Mouse (Mus musculus) kidney, postnatal 4 days (tissue): ENCODE results near the gene Mas1.
"Not testable (repeated sequence)": the region's sequence is repeated elsewhere in the genome, so short reads cannot be mapped to it uniquely, and the experiment has no call there.

ENCODE experiments used
- DNase-seq, 2 experiments: peaks; one replicate each; pipeline ENCODE4 v3.0.0; 2021; ENCODE audit warnings: mixed read lengths in 2 of 2

Mas1 gene

GRCm38 (mm10) chr17:12868043-12868442 lies at the start of gene Mas1:
Gene Mas1, minus strand, starts transcription at chr17:12868143.
- no peak for DNase-seq

- DNase-seq: peak in 1 of 2 experiments; percentile 78
Observed at GRCm38 (mm10) chr17:12916588-12917380, 48.8 kb upstream of the Mas1 start.

GRCm38 (mm10) chr17:12915881-12916583 lies 48.1 kb upstream of the Mas1 start, which contains the start of gene Mrpl18:
Gene Mrpl18, minus strand, starts transcription at chr17:12916345.
- peak; percentile 99 for DNase-seq

GRCm38 (mm10) chr17:12915488-12915880 lies 47.5 kb upstream of the Mas1 start, which contains the start of gene Tcp1:
Gene Tcp1, plus strand, starts transcription at chr17:12915701.
- peak in 1 of 2 experiments; percentile 43 for DNase-seq

GRCm38 (mm10) chr17:12910391-12910790 lies 42.4 kb upstream of the Mas1 start:
- DNase-seq: no peak

GRCm38 (mm10) chr17:12909361-12910280 lies 41.7 kb upstream of the Mas1 start, which contains the start of gene Pnldc1:
Gene Pnldc1, minus strand, starts transcription at chr17:12910230.
- peak; percentile 13 to 25 for DNase-seq

- no peak for DNase-seq
Observed at GRCm38 (mm10) chr17:12906436-12906835, 38.5 kb upstream of the Mas1 start.

GRCm38 (mm10) chr17:12905810-12906209 lies 37.9 kb upstream of the Mas1 start:
- DNase-seq: no peak

GRCm38 (mm10) chr17:12904349-12904748 lies 36.4 kb upstream of the Mas1 start:
- no peak for DNase-seq

- peak in 1 of 2 experiments; percentile 13 for DNase-seq
Observed at GRCm38 (mm10) chr17:12903372-12904333, 35.7 kb upstream of the Mas1 start.

GRCm38 (mm10) chr17:12902291-12902690 lies 34.3 kb upstream of the Mas1 start:
- DNase-seq: no peak

- not testable (repeated sequence) for DNase-seq
Observed at GRCm38 (mm10) chr17:12898607-12899006, 30.7 kb upstream of the Mas1 start.

- no peak for DNase-seq
Observed at GRCm38 (mm10) chr17:12897674-12898073, 29.7 kb upstream of the Mas1 start.

- DNase-seq: no peak
Observed at GRCm38 (mm10) chr17:12892033-12892432, 24.1 kb upstream of the Mas1 start.

GRCm38 (mm10) chr17:12891054-12891453 lies 23.1 kb upstream of the Mas1 start:
- DNase-seq: no peak

GRCm38 (mm10) chr17:12887021-12887775 lies 19.3 kb upstream of the Mas1 start:
- peak; percentile 18 to 33 for DNase-seq

GRCm38 (mm10) chr17:12886620-12887019 lies 18.7 kb upstream of the Mas1 start:
- peak in 1 of 2 experiments; percentile 16 for DNase-seq

- DNase-seq: no peak
Observed at GRCm38 (mm10) chr17:12881216-12881615, 13.3 kb upstream of the Mas1 start.

GRCm38 (mm10) chr17:12880178-12880577 lies 12.2 kb upstream of the Mas1 start:
- peak; percentile 89 to 92 for DNase-seq

- DNase-seq: no peak
Observed at GRCm38 (mm10) chr17:12875734-12876133, 7.8 kb upstream of the Mas1 start, which contains the start of gene Mrgprh. Gene Mrgprh, plus strand, starts transcription at chr17:12876034.
